Mouse (Mus musculus) limb, embryonic 11.5 days (tissue): ENCODE data around the gene Cd164l2. TPM values are rescaled to one million over a fixed set of nuclear protein-coding genes. Genes with fewer than 3 reads are reported as not detected.

ENCODE experiments used
- ATAC-seq: fragments of 200-750 bp; cut with Nextera tagmentation; 2 replicates; pipeline ENCODE4 v1.8.0; 2017; ENCODE audit warnings: low read depth; ENCODE audit not compliant: insufficient number of reproducible peaks, low FRiP score, low TSS enrichment
- DNase-seq: peaks from one replicate; pipeline ENCODE4 v3.0.0-alpha.2; 2015; ENCODE audit warnings: low spot score
- H3K27ac ChIP-seq: fragments of 300-500 bp; sonication (generic); replicated peaks from 2 replicates; pipeline ENCODE4 v1.5.1; 2014; ENCODE audit warnings: low read depth, mild to moderate bottlenecking, low read length
- H3K27me3 ChIP-seq: fragments of 300-500 bp; sonication (generic); 2 replicates; pipeline ENCODE4 v1.6.1; 2014; ENCODE audit warnings: mild to moderate bottlenecking, low read length, mixed read lengths; ENCODE audit not compliant: control insufficient read depth, insufficient read depth
- H3K36me3 ChIP-seq: fragments of 300-500 bp; sonication (generic); 2 replicates; pipeline ENCODE4 v1.6.1; 2014; ENCODE audit warnings: mild to moderate bottlenecking, low read length, moderate library complexity, mixed read lengths; ENCODE audit not compliant: control insufficient read depth, insufficient read depth
- H3K4me1 ChIP-seq: fragments of 300-500 bp; sonication (generic); 2 replicates; pipeline ENCODE4 v1.6.1; 2014; ENCODE audit warnings: low read length, mixed read lengths; ENCODE audit not compliant: control insufficient read depth, insufficient read depth
- H3K4me2 ChIP-seq: fragments of 300-500 bp; sonication (generic); 2 replicates; pipeline ENCODE4 v1.6.1; 2014; ENCODE audit warnings: low read depth, mild to moderate bottlenecking, moderate library complexity; ENCODE audit not compliant: severe bottlenecking
- H3K4me3 ChIP-seq: fragments of 300-500 bp; sonication (generic); 2 replicates; pipeline ENCODE4 v1.5.1; 2014; ENCODE audit warnings: low read depth, low read length
- H3K9ac ChIP-seq: fragments of 300-500 bp; sonication (generic); 2 replicates; pipeline ENCODE4 v1.6.1; 2014; ENCODE audit warnings: mild to moderate bottlenecking, low read length
- H3K9me3 ChIP-seq: fragments of 300-500 bp; sonication (generic); 2 replicates; pipeline ENCODE4 v1.6.1; 2016; ENCODE audit warnings: low read length; ENCODE audit not compliant: control insufficient read depth
- WGBS: fragments of 180-500 bp; shearing (Covaris S2); extraction: QIAGEN DNeasy Blood & Tissue Kit; methylation state at CpG from one replicate; pipeline ENCODE4 v1.1.7; 2014; 5-methylcytosine and 5-hydroxymethylcytosine counted together
- microRNA-seq: library from miRNA; unstranded; fragments of <30 nt; microRNA quantifications from one replicate; pipeline ENCODE4, GENCODE M21; 2016
- polyA plus RNA-seq: library from polyadenylated mRNA; unstranded; fragments of >200 nt; fragmentation: Nextera tagmentation; extraction: Ambion mirVana; gene quantifications from 2 replicates; pipeline ENCODE4 v1.2.1, GENCODE M21; 2014

The Cd164l2 gene
- polyA plus RNA-seq, 1 experiment from 2014 or later, result 2.4 TPM

DNA sequence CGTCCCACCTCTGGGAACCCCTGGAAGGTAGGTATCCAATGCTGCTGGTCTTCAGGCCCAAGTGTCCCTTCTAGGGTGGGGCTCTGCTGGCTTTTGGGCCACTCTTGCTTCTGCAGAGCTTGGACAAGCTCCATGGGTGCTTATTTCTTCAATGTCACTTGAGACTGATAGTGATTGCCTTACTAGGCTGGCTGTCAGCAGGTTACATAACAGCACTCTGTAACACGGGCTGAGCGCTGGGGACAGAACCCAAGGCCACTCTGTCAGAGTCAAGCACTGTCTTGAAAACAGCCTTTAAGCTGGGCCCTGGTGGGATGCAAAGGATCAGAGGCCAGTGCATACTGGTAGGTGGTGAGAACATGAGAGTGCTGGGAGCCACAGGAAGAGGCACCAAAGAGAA is 53.4 kb downstream of the Cd164l2 start:
- Histone ChIP-seq H3K4me1 (peaks cover 6% of the 10 kb centered on the region; the same call in 1 of the 2 replicates), H3K36me3 (peaks cover 35% of the 10 kb centered on the region), H3K27me3 (no peaks in the 10 kb centered on the region), H3K9me3 (no peaks in the 10 kb centered on the region; the same call in 1 of the 2 replicates), H3K27ac (no peak overlapping the region), H3K9ac (no peak overlapping the region), H3K4me3 (no peak overlapping the region), H3K4me2 (no peak overlapping the region)
- no peak for ATAC-seq
- WGBS, result 88% methylated on average over 3 of the region's 3 CpGs
- DNase-seq, result no peak

DNA sequence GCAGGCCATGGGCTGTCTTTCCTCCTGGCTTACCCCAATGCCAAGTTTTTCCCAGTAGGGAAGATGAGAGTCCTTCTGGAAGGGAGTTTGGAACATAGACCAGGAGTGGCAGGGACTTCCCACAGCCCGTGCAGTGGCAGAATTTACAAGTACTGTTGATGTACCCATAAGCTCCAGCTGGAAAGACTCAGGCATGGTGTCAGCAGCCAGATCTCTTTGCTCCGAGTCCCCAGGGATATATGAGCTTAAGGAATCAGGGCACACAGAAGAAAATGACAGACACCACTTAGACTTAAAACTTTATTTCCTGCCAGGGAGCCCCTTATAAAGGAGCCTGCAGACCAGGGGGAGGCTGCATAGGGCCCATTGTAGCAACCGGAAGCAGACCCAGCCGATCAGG is 53.8 kb downstream of the Cd164l2 start:
- no peak for ATAC-seq
- 93% methylated on average over 4 of the region's 4 CpGs for WGBS
- H3K36me3 ChIP-seq, result peaks cover 35% of the 10 kb centered on the region

GRCm38 (mm10) chr4:133266248-133266880 is 54.4 kb downstream of the Cd164l2 start:
- no peak overlapping the region for H3K4me3 ChIP-seq
- no peak overlapping the region for H3K9ac ChIP-seq
- ATAC-seq, result no peak
- no peaks in the 10 kb centered on the region; the same call in 1 of the 2 replicates for H3K9me3 ChIP-seq
- peaks cover 38% of the 10 kb centered on the region for H3K36me3 ChIP-seq
- WGBS, result 95% methylated on average over 12 of the region's 12 CpGs
- H3K27me3 ChIP-seq, result no peaks in the 10 kb centered on the region
- H3K4me2 ChIP-seq, result no peak overlapping the region
- peaks cover 6% of the 10 kb centered on the region; the same call in 1 of the 2 replicates for H3K4me1 ChIP-seq
- H3K27ac ChIP-seq, result no peak overlapping the region
- no peak for DNase-seq

More for the DNA sequence above, 53.8 kb downstream of the Cd164l2 start:
- H3K9me3 ChIP-seq, result no peaks in the 10 kb centered on the region; the same call in 1 of the 2 replicates
- peaks cover 6% of the 10 kb centered on the region; the same call in 1 of the 2 replicates for H3K4me1 ChIP-seq
- H3K9ac ChIP-seq, result no peak overlapping the region
- DNase-seq, result no peak
- H3K4me3 ChIP-seq, result no peak overlapping the region
- H3K27ac ChIP-seq, result no peak overlapping the region
- no peaks in the 10 kb centered on the region for H3K27me3 ChIP-seq
- H3K4me2 ChIP-seq, result no peak overlapping the region

- DNase-seq (no peak), ATAC-seq (no peak)
- Histone ChIP-seq H3K4me1 (no peaks in the 10 kb centered on the region), H3K4me3 (no peak overlapping the region), H3K27ac (no peak overlapping the region), H3K27me3 (no peaks in the 10 kb centered on the region), H3K36me3 (peaks cover 38% of the 10 kb centered on the region), H3K4me2 (no peak overlapping the region), H3K9ac (no peak overlapping the region), H3K9me3 (no peaks in the 10 kb centered on the region; the same call in 1 of the 2 replicates)
- 94% methylated on average over 3 of the region's 3 CpGs for WGBS
Measured at GRCm38 (mm10) chr4:133268931-133269330, 57.0 kb downstream of the Cd164l2 start.

- Histone ChIP-seq H3K27me3 (no peaks in the 10 kb centered on the region), H3K9me3 (no peaks in the 10 kb centered on the region; the same call in 1 of the 2 replicates), H3K4me2 (no peak overlapping the region), H3K36me3 (peaks cover 35% of the 10 kb centered on the region), H3K4me3 (no peak overlapping the region), H3K27ac (no peak overlapping the region), H3K9ac (no peak overlapping the region), H3K4me1 (no peaks in the 10 kb centered on the region)
- ATAC-seq (no peak), DNase-seq (no peak)
- WGBS, result 93% methylated on average over 3 of the region's 3 CpGs
Measured at GRCm38 (mm10) chr4:133269596-133269995, 57.7 kb downstream of the Cd164l2 start.

- 93% methylated on average over 9 of the region's 9 CpGs for WGBS
Measured at GRCm38 (mm10) chr4:133270929-133271328, 59.0 kb downstream of the Cd164l2 start.

More at GRCm38 (mm10) chr4:133270929-133271328, 59.0 kb downstream of the Cd164l2 start:
- H3K4me1 ChIP-seq, result no peaks in the 10 kb centered on the region
- peaks cover 23% of the 10 kb centered on the region for H3K36me3 ChIP-seq
- H3K27ac ChIP-seq, result no peak overlapping the region
- DNase-seq, result no peak
- H3K4me2 ChIP-seq, result no peak overlapping the region
- no peaks in the 10 kb centered on the region for H3K27me3 ChIP-seq
- H3K4me3 ChIP-seq, result no peak overlapping the region
- no peak for ATAC-seq
- no peaks in the 10 kb centered on the region for H3K9me3 ChIP-seq
- no peak overlapping the region for H3K9ac ChIP-seq

Small RNA genes lying within 50 kb of the gene (microRNA-seq; reads per million reads assigned to microRNA genes)
- gene Mir7017, result not detected

Other genes starting within 250 kb of the Cd164l2 start
- gene Fgr, start 238.0 kb upstream of the Cd164l2 start, polyA plus RNA-seq, result 0.17 and 0.35 TPM in 2 replicates
- 10.2 and 10.5 TPM in 2 replicates for gene Ahdc1, start 200.9 kb upstream of the Cd164l2 start, polyA plus RNA-seq
- gene Wasf2, start 81.6 kb upstream of the Cd164l2 start, polyA plus RNA-seq, result 54.7 and 63.6 TPM in 2 replicates
- 0.33 and 0.47 TPM in 2 replicates for gene Gpr3, start 405 bp downstream of the Cd164l2 start, polyA plus RNA-seq
- gene Map3k6, start 28.7 kb downstream of the Cd164l2 start, polyA plus RNA-seq, result 0.98 and 1.7 TPM in 2 replicates
- gene Sytl1, start 51.0 kb downstream of the Cd164l2 start, polyA plus RNA-seq, result 1.4 and 1.5 TPM in 2 replicates
- gene Tmem222, start 65.7 kb downstream of the Cd164l2 start, polyA plus RNA-seq, result 81.5 and 86.4 TPM in 2 replicates
- gene Wdtc1, start 141.3 kb downstream of the Cd164l2 start, polyA plus RNA-seq, result 17.4 TPM in 2 replicates
- 8.0 and 8.5 TPM in 2 replicates for gene Slc9a1, start 157.6 kb downstream of the Cd164l2 start, polyA plus RNA-seq